Mouse (Mus musculus): ENCODE results near the gene Haao. TPM values are rescaled to one million over a fixed set of nuclear protein-coding genes. Genes with fewer than 3 reads are reported as not detected.

Gene Haao
- polyA plus RNA-seq, 1 experiment from 2014 or later = 88.0 TPM

DNA sequence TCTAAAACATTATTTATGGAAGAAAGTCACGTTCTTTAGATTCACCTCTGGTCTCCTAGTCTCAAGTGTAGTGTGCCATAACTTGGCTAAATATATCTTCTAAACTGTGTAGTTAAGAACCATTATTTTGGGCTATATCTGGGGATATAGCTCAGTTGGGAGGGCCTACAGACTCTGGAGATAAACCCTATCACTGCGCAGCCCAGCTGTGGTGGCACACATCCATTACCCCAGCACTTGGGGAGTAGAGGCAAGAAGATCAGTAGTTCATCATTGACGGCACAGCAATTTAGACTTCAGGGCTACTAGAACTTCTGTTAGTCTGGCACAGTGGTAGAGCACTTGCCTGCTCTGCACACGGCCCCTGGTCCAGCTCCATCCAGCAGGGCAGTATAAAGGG is 34.7 kb downstream of the Haao start:
- H3K9ac ChIP-seq (ENCODE audit: low read depth, low read length) = no peak overlapping the region
- no peak overlapping the region for H3K27ac ChIP-seq (ENCODE audit: low read length)
- 58% methylated on average over 4 of the region's 4 CpGs for WGBS (ENCODE audit: insufficient replicate concordance)
- H3K27me3 ChIP-seq (ENCODE audit: control insufficient read depth, insufficient read depth, low read depth, low read length) = no peaks in the 10 kb centered on the region
- H3K9me3 ChIP-seq (replicated peaks; ENCODE audit: control insufficient read depth, low read length) = no peaks in the 10 kb centered on the region
- no peak overlapping the region for H3K4me2 ChIP-seq (ENCODE audit: low read depth, low read length)
- ATAC-seq (ENCODE audit: low read depth) = no peak
- no peaks in the 10 kb centered on the region; the same call in 1 of the 2 replicates for H3K36me3 ChIP-seq (ENCODE audit: control insufficient read depth, insufficient read depth)
- peaks cover 32% of the 10 kb centered on the region for H3K4me1 ChIP-seq (ENCODE audit: control insufficient read depth, low read depth, low read length)
- no peak overlapping the region for H3K4me3 ChIP-seq (ENCODE audit: low read depth, low read length)

DNA sequence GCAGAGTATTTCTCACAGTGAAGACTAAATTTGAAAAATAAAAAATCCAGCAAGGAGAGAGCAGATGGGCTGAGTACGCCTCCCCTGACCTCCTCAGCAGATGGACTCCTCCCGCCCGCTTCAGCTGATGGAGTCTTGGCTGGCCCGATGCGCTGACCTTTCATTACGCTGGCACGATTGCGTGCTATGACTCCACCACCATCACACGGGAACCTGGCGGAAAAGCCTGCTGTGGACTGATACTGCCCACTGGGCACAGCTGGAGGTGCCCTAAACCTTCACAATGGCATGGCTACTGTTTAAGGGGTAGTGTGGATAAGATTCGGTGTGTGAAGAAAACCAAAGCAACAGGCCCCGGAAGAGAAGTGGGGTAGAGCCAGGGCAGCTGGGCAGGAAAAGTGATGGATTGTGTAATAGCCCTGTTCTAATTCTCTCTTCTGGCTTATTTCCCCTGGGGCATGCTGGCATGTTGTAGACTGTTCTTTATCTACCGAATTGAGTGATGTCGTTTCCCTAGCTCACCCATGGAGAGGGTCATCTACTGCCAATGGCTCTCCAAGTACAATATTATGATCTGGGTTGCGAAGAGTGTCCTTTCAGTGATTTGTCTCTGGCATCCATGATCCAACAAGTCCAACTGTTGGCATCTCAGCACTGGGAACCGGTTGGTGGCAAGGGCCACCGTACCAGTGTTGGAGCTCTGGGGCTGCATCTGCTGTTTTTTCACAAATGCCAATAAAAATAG is 35.4 kb downstream of the Haao start:
- no peak for ATAC-seq (ENCODE audit: low read depth)
- no peaks in the 10 kb centered on the region for H3K9me3 ChIP-seq (replicated peaks; ENCODE audit: control insufficient read depth, low read length)
- WGBS (ENCODE audit: insufficient replicate concordance) = 88% methylated on average over 17 of the region's 17 CpGs
- H3K4me3 ChIP-seq (ENCODE audit: low read depth, low read length) = no peak overlapping the region
- no peak overlapping the region for H3K27ac ChIP-seq (ENCODE audit: low read length)
- no peaks in the 10 kb centered on the region; the same call in 1 of the 2 replicates for H3K36me3 ChIP-seq (ENCODE audit: control insufficient read depth, insufficient read depth)
- H3K9ac ChIP-seq (ENCODE audit: low read depth, low read length) = no peak overlapping the region
- peaks cover 39% of the 10 kb centered on the region for H3K4me1 ChIP-seq (ENCODE audit: control insufficient read depth, low read depth, low read length)
- H3K4me2 ChIP-seq (ENCODE audit: low read depth, low read length) = no peak overlapping the region
- no peaks in the 10 kb centered on the region for H3K27me3 ChIP-seq (ENCODE audit: control insufficient read depth, insufficient read depth, low read depth, low read length)

DNA sequence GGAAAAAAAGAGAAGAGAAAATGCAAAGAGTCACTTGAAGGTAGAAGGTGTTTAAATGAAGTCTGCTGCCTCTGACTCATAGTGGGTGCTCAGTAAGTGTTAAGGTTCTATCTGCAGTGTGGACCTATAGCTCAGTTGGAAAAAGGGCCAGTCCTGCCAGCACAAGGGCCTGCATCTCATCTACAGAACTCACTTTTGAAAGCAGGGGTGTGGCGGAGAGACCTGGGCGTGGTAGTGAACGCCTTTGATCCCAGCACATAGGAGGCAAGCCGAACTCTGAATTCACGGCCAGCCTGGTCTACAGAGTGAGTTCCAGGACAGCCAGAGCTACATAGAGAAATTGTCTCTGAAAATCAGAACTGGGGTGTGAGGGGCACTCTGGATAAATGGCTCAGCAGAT is 37.5 kb downstream of the Haao start:
- peak; percentile 65 for ATAC-seq (ENCODE audit: low read depth)

DNA sequence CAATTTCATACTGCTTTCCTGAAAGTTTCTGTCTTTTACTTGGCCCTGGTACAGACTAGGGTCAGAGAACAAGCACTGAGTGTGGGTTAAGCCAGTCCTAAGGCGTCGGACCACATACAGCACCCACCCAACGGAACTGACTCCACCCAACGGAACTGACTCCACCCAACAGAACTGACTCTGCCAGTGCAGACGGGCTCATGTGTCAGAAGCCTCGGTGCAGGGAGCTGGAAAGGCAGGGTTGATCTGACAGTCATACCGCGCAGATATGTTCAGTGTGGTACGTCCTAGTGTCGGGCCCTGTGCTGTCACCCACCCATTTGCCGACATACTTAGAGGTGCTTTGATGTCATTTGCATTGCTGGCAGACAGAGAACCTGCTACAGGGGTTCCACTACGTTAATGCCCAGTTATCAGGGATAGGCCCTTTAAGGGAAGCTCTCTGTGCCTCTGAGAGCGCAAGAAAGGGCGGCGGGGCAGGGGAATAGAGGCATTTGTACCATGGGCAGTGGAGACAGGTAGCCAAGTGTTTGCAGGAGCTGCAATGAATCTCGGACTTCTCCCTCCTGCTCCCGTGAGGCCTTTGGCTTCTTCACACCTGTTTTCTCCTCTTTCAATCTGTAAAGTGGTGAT is 38.5 kb downstream of the Haao start:
- H3K4me3 ChIP-seq (ENCODE audit: low read depth, low read length) = peak overlapping the region; percentile 19; the same call in 1 of the 2 replicates
- H3K27me3 ChIP-seq (ENCODE audit: control insufficient read depth, insufficient read depth, low read depth, low read length) = no peaks in the 10 kb centered on the region
- ATAC-seq (ENCODE audit: low read depth) = peak; percentile 93
- WGBS (ENCODE audit: insufficient replicate concordance) = 42% methylated on average over 17 of the region's 17 CpGs
- peak overlapping the region; percentile 42 for H3K4me2 ChIP-seq (ENCODE audit: low read depth, low read length)
- no peak overlapping the region for H3K9ac ChIP-seq (ENCODE audit: low read depth, low read length)
- H3K9me3 ChIP-seq (replicated peaks; ENCODE audit: control insufficient read depth, low read length) = no peaks in the 10 kb centered on the region
- peaks cover 40% of the 10 kb centered on the region for H3K4me1 ChIP-seq (ENCODE audit: control insufficient read depth, low read depth, low read length)
- H3K27ac ChIP-seq (ENCODE audit: low read length) = peak overlapping the region; percentile 57
- peaks cover 12% of the 10 kb centered on the region for H3K36me3 ChIP-seq (ENCODE audit: control insufficient read depth, insufficient read depth)

More for the DNA sequence above, 37.5 kb downstream of the Haao start:
- H3K4me3 ChIP-seq (ENCODE audit: low read depth, low read length) = no peak overlapping the region
- H3K36me3 ChIP-seq (ENCODE audit: control insufficient read depth, insufficient read depth) = peaks cover 2% of the 10 kb centered on the region
- H3K4me2 ChIP-seq (ENCODE audit: low read depth, low read length) = peak overlapping the region; percentile 42
- 35% methylated on average over 5 of the region's 5 CpGs for whole genome bisulfite sequencing (ENCODE audit: insufficient replicate concordance)
- H3K9ac ChIP-seq (ENCODE audit: low read depth, low read length) = no peak overlapping the region
- H3K9me3 ChIP-seq (replicated peaks; ENCODE audit: control insufficient read depth, low read length) = no peaks in the 10 kb centered on the region
- H3K27me3 ChIP-seq (ENCODE audit: control insufficient read depth, insufficient read depth, low read depth, low read length) = no peaks in the 10 kb centered on the region
- H3K4me1 ChIP-seq (ENCODE audit: control insufficient read depth, low read depth, low read length) = peaks cover 40% of the 10 kb centered on the region
- peak overlapping the region; percentile 16; the same call in 1 of the 2 replicates for H3K27ac ChIP-seq (ENCODE audit: low read length)

DNA sequence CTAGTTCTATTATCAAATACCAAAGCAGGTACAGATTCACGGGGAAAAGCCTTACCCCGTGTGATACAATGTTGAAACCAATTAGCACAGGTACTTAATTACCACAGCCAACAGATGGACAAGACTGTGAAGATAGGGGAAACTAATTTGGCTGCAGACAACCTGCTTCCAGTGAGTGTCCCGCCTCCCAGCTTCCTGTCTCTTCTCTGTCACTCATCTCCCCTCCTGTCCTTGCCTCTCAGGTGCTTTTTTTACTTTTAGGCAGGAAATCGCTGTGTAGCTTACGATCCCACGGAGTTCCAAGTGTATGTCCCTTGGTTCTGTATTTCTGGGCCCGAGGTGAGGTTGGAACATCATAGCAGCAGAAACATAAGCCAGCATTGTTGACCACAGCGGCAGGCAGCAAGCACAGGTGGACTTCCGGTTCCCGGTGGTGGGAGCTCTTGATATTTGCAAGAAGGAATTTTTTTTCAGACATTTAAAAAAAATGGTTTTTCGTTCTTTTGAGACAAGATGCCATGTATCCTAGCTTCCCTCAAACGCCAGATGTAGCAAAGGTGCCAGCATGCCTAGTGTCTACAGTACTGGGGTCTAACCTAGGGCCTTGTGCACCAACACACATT is 39.2 kb downstream of the Haao start:
- H3K36me3 ChIP-seq (ENCODE audit: control insufficient read depth, insufficient read depth) = peaks cover 12% of the 10 kb centered on the region
- peaks cover 40% of the 10 kb centered on the region for H3K4me1 ChIP-seq (ENCODE audit: control insufficient read depth, low read depth, low read length)
- no peak overlapping the region for H3K9ac ChIP-seq (ENCODE audit: low read depth, low read length)
- H3K4me3 ChIP-seq (ENCODE audit: low read depth, low read length) = peak overlapping the region; percentile 7; the same call in 1 of the 2 replicates
- H3K9me3 ChIP-seq (replicated peaks; ENCODE audit: control insufficient read depth, low read length) = no peaks in the 10 kb centered on the region
- peak overlapping the region; percentile 42 for H3K4me2 ChIP-seq (ENCODE audit: low read depth, low read length)
- peak overlapping the region; percentile 52 for H3K27ac ChIP-seq (ENCODE audit: low read length)
- WGBS (ENCODE audit: insufficient replicate concordance) = 64% methylated on average over 12 of the region's 12 CpGs
- no peaks in the 10 kb centered on the region for H3K27me3 ChIP-seq (ENCODE audit: control insufficient read depth, insufficient read depth, low read depth, low read length)
- ATAC-seq (ENCODE audit: low read depth) = no peak

DNA sequence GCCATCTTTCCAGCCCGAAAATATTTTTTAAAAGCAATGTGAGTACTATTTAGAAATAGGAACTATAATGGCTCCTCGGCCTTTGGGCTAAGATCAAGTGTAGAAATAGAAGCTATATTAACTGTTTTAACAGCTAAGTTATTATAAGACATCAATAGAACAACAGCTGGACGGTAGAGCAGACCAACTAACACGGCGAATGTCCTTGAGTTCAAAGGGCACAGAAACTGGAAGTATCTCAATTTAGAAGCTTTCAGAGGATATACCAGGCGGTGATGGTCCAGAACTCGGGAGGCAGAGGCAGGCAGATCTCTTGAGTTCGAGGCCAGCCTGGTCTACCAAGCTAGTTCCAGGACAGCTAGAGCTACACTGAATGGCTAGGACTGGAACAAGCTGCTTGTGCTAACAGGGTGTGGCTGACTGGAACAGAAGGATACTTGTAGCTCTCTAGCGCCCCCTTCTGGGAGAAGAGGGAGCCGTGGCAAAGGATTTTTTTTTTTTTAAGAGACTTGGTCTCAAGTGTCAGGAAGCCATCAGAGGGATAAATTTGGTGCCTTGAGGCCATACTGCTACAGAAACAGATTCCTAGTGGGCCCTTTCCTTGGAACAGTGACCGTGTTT is 39.9 kb downstream of the Haao start:
- Histone ChIP-seq H3K27ac (ENCODE audit: low read length) (0 out of 2 replicates have a peak overlapping the region, but pooled peaks have one; percentile 52), H3K27me3 (ENCODE audit: control insufficient read depth, insufficient read depth, low read depth, low read length) (no peaks in the 10 kb centered on the region), H3K4me2 (ENCODE audit: low read depth, low read length) (no peak overlapping the region), H3K9ac (ENCODE audit: low read depth, low read length) (no peak overlapping the region), H3K36me3 (ENCODE audit: control insufficient read depth, insufficient read depth) (peaks cover 12% of the 10 kb centered on the region), H3K4me1 (ENCODE audit: control insufficient read depth, low read depth, low read length) (peaks cover 40% of the 10 kb centered on the region), H3K4me3 (ENCODE audit: low read depth, low read length) (no peak overlapping the region), H3K9me3 (replicated peaks; ENCODE audit: control insufficient read depth, low read length) (no peaks in the 10 kb centered on the region)
- 56% methylated on average over 11 of the region's 11 CpGs for WGBS (ENCODE audit: insufficient replicate concordance)
- ATAC-seq (ENCODE audit: low read depth) = peak; percentile 34

DNA sequence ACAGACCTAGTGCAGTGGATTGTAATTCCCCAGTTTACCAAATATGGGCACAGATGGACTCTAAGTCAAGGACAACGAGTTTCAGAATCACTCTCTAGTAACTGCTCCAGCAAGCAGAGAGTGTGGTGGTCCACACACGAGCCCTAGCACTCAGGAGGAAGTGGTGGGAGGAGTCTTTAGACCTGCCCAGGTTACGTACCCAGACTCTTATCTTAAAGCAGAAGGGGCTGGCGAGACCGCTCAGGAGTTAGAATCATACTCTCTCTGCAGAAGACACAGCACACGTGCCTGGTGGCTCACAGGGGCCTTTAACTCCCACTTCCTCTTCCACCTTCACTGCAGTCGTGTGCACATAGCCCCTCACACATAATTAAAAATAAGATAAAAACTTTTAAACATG is 40.4 kb downstream of the Haao start:
- no peak overlapping the region for H3K27ac ChIP-seq (ENCODE audit: low read length)
- peaks cover 37% of the 10 kb centered on the region for H3K4me1 ChIP-seq (ENCODE audit: control insufficient read depth, low read depth, low read length)
- H3K36me3 ChIP-seq (ENCODE audit: control insufficient read depth, insufficient read depth) = peaks cover 12% of the 10 kb centered on the region
- no peak overlapping the region for H3K4me2 ChIP-seq (ENCODE audit: low read depth, low read length)
- H3K9me3 ChIP-seq (replicated peaks; ENCODE audit: control insufficient read depth, low read length) = no peaks in the 10 kb centered on the region
- H3K4me3 ChIP-seq (ENCODE audit: low read depth, low read length) = no peak overlapping the region
- no peaks in the 10 kb centered on the region for H3K27me3 ChIP-seq (ENCODE audit: control insufficient read depth, insufficient read depth, low read depth, low read length)
- H3K9ac ChIP-seq (ENCODE audit: low read depth, low read length) = no peak overlapping the region
- ATAC-seq (ENCODE audit: low read depth) = no peak
- WGBS (ENCODE audit: insufficient replicate concordance) = 11% methylated on average over 7 of the region's 7 CpGs

DNA sequence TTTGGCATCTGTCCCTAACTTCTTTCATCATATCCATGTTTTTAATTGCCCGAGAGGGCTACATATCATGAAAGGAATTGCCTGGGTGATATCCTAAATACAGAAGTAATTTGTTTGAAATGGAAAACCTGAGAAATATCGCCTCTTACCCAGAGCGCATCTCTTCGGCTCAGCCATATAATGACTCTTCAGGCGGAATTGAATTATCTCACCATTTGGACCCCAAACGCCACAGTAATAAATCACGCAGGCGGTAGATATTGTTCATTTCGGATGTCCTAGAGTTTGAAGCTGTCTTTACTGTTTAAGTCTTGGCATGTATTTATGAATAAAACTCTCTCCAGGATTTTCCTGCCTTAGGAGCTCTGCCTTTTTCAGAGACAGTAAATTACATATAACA is 42.7 kb downstream of the Haao start:
- peaks cover 16% of the 10 kb centered on the region for H3K36me3 ChIP-seq (ENCODE audit: control insufficient read depth, insufficient read depth)
- no peaks in the 10 kb centered on the region for H3K9me3 ChIP-seq (replicated peaks; ENCODE audit: control insufficient read depth, low read length)
- no peak overlapping the region for H3K4me3 ChIP-seq (ENCODE audit: low read depth, low read length)
- ATAC-seq (ENCODE audit: low read depth) = no peak
- peaks cover 28% of the 10 kb centered on the region for H3K4me1 ChIP-seq (ENCODE audit: control insufficient read depth, low read depth, low read length)
- no peak overlapping the region for H3K9ac ChIP-seq (ENCODE audit: low read depth, low read length)
- H3K4me2 ChIP-seq (ENCODE audit: low read depth, low read length) = no peak overlapping the region
- no peaks in the 10 kb centered on the region for H3K27me3 ChIP-seq (ENCODE audit: control insufficient read depth, insufficient read depth, low read depth, low read length)
- H3K27ac ChIP-seq (ENCODE audit: low read length) = no peak overlapping the region
- WGBS (ENCODE audit: insufficient replicate concordance) = 90% methylated on average over 9 of the region's 9 CpGs

Measured in liver, embryonic 16.5 days (tissue).